Mouse (Mus musculus) forebrain, embryonic 12.5 days (tissue): Measurements from ENCODE around the gene Oas1d. TPM values are rescaled to one million over a fixed set of nuclear protein-coding genes. Genes with fewer than 3 reads are reported as not detected.
"Not testable (repeated sequence)": the region's sequence is repeated elsewhere in the genome, so short reads cannot be mapped to it uniquely, and the experiment has no call there.

Source experiments
- ATAC-seq: fragments of 200-750 bp; cut with Nextera tagmentation; 2 replicates; pipeline ENCODE4 v1.8.0; 2017; ENCODE audit warnings: moderate TSS enrichment; ENCODE audit not compliant: low FRiP score
- H3K27ac ChIP-seq: fragments of 300-500 bp; sonication (generic); 2 replicates; pipeline ENCODE4 v1.5.1; 2016; ENCODE audit warnings: mild to moderate bottlenecking
- H3K27me3 ChIP-seq: fragments of 300-500 bp; sonication (generic); 2 replicates; pipeline ENCODE4 v1.6.1; 2016; ENCODE audit warnings: mild to moderate bottlenecking
- H3K36me3 ChIP-seq: fragments of 300-500 bp; sonication (generic); replicated peaks from 2 replicates; pipeline ENCODE4 v1.6.1; 2016; ENCODE audit warnings: mild to moderate bottlenecking
- H3K4me1 ChIP-seq: fragments of 300-500 bp; sonication (generic); 2 replicates; pipeline ENCODE4 v1.6.1; 2016
- H3K4me2 ChIP-seq: fragments of 300-500 bp; sonication (generic); 2 replicates; pipeline ENCODE4 v1.6.1; 2016; ENCODE audit warnings: mild to moderate bottlenecking, moderate library complexity
- H3K4me3 ChIP-seq: fragments of 300-500 bp; sonication (generic); replicated peaks from 2 replicates; pipeline ENCODE4 v1.5.1; 2016; ENCODE audit warnings: mild to moderate bottlenecking
- H3K9ac ChIP-seq: fragments of 300-500 bp; sonication (generic); 2 replicates; pipeline ENCODE4 v1.6.1; 2016; ENCODE audit warnings: mild to moderate bottlenecking
- H3K9me3 ChIP-seq: fragments of 300-500 bp; sonication (generic); 2 replicates; pipeline ENCODE4 v1.6.1; 2016
- WGBS: fragments of 180-500 bp; shearing (Covaris S2); methylation state at CpG from one replicate; pipeline ENCODE4 v1.1.7; 2016; 5-methylcytosine and 5-hydroxymethylcytosine counted together
- polyA plus RNA-seq: library from polyadenylated mRNA; unstranded; fragments of >200 nt; fragmentation: Nextera tagmentation; extraction: Ambion mirVana; gene quantifications from 2 replicates; pipeline ENCODE4 v1.2.1, GENCODE M21; 2016

The Oas1d gene
- not detected in 2 replicates for polyA plus RNA-seq

GRCm38 (mm10) chr5:120914204-120914603 is at the start of gene Oas1d:
Gene Oas1d (plus strand): TSS chr5:120914536.
- H3K9me3 ChIP-seq, H3K36me3 ChIP-seq, H3K27me3 ChIP-seq, H3K27ac ChIP-seq, H3K4me1 ChIP-seq, H3K4me3 ChIP-seq, ATAC-seq, H3K9ac ChIP-seq, H3K4me2 ChIP-seq: not testable (repeated sequence)
- WGBS = 52% methylated on average over 8 of the region's 8 CpGs

- 71% methylated on average over 3 of the region's 3 CpGs for WGBS
- H3K36me3 ChIP-seq = no peaks in the 10 kb centered on the region
These were observed 48.9 kb upstream of the Oas1d start for GRCm38 (mm10) chr5:120865336-120865860.

GRCm38 (mm10) chr5:120869436-120870015 is 44.8 kb upstream of the Oas1d start:
- Histone ChIP-seq H3K27ac (no peak overlapping the region), H3K36me3 (no peaks in the 10 kb centered on the region), H3K4me1 (no peaks in the 10 kb centered on the region), H3K27me3 (no peaks in the 10 kb centered on the region), H3K9ac (no peak overlapping the region), H3K9me3 (no peaks in the 10 kb centered on the region), H3K4me3 (no peak overlapping the region), H3K4me2 (no peak overlapping the region)
- ATAC-seq = no peak
- WGBS = 80% methylated on average over 7 of the region's 7 CpGs

More at GRCm38 (mm10) chr5:120865336-120865860, 48.9 kb upstream of the Oas1d start:
- Histone ChIP-seq H3K4me1 (no peaks in the 10 kb centered on the region), H3K4me3 (no peak overlapping the region), H3K4me2 (no peak overlapping the region), H3K9me3 (no peaks in the 10 kb centered on the region), H3K9ac (no peak overlapping the region), H3K27me3 (no peaks in the 10 kb centered on the region), H3K27ac (no peak overlapping the region)
- no peak for ATAC-seq

- Histone ChIP-seq H3K4me2 (no peak overlapping the region), H3K36me3 (no peaks in the 10 kb centered on the region), H3K4me3 (no peak overlapping the region), H3K9ac (no peak overlapping the region), H3K9me3 (no peaks in the 10 kb centered on the region), H3K27ac (no peak overlapping the region), H3K27me3 (no peaks in the 10 kb centered on the region), H3K4me1 (no peaks in the 10 kb centered on the region)
- WGBS = 73% methylated on average over 3 of the region's 3 CpGs
- ATAC-seq = no peak
These were observed 44.3 kb upstream of the Oas1d start for GRCm38 (mm10) chr5:120870081-120870480.

DNA sequence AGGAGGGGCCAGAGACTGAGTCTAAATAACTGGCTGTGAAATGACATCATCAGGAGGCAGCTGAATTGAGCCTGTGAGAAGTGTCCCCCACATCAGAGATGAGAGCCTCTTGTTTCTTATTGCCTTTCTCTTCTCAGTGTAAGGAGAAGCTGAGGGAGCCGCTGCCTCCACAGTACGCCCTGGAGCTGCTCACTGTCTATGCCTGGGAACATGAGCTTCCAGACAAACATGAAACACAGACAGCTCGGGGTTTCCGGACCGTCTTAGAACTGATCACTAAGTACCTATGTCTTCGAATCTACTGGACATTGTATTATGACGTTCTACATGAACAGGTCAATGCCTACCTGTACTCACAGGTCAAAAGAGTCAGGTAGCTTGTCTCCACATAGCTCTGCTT is 43.6 kb upstream of the Oas1d start:
- H3K27ac ChIP-seq = no peak overlapping the region
- H3K4me2 ChIP-seq = no peak overlapping the region
- ATAC-seq = no peak
- H3K36me3 ChIP-seq = no peaks in the 10 kb centered on the region
- H3K27me3 ChIP-seq = no peaks in the 10 kb centered on the region
- no peak overlapping the region for H3K9ac ChIP-seq
- H3K9me3 ChIP-seq = no peaks in the 10 kb centered on the region
- no peaks in the 10 kb centered on the region for H3K4me1 ChIP-seq
- H3K4me3 ChIP-seq = no peak overlapping the region
- 68% methylated on average over 7 of the region's 7 CpGs for WGBS

DNA sequence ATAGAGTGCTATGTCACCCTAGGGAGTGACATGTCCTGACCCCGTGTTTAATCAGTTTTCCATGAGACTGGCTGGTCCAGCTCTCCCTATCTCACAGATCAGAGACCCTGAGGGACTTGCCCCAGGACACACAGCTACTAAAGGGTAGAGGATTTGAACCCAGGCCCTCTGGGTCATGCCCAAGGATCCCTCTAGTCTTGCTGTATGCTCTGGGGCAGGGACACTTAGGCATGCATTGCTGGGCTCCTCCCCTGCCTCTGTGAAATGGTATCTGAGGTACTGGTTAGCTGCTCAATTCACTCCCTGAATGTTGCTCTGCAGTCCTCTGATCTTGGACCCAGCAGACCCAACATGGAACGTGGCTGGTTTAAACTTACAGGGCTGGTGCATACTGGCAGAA is 42.9 kb upstream of the Oas1d start:
- 60% methylated on average over 2 of the region's 2 CpGs for WGBS

DNA sequence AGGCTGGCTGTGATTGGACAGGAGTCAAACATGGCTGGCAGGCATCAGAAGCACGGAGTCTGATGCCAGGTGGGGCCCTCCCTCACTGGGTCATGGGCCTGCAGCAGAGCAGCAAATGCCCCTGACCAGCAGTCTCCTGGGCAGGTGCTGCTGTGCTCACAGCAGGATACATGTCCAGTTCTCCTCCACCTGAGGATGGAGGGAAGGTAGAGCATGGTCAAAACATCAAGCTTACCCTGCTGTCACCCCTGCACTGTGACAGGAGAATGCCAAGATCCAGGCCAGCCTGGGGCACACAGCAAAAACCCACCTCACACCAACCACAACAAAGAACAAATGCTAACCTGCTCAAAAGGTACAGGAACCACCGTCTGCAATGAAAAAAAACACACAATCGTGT is 37.5 kb upstream of the Oas1d start:
- H3K4me2 ChIP-seq, H3K4me3 ChIP-seq, H3K27me3 ChIP-seq, H3K27ac ChIP-seq, H3K9ac ChIP-seq, H3K4me1 ChIP-seq, ATAC-seq, H3K9me3 ChIP-seq, H3K36me3 ChIP-seq: not testable (repeated sequence)
- WGBS = 85% methylated on average over 2 of the region's 3 CpGs

More for the DNA sequence above, 42.9 kb upstream of the Oas1d start:
- Histone ChIP-seq H3K9ac (no peak overlapping the region), H3K4me3 (no peak overlapping the region), H3K27ac (no peak overlapping the region), H3K4me1 (no peaks in the 10 kb centered on the region), H3K4me2 (no peak overlapping the region), H3K27me3 (no peaks in the 10 kb centered on the region), H3K36me3 (no peaks in the 10 kb centered on the region), H3K9me3 (no peaks in the 10 kb centered on the region)
- no peak for ATAC-seq

DNA sequence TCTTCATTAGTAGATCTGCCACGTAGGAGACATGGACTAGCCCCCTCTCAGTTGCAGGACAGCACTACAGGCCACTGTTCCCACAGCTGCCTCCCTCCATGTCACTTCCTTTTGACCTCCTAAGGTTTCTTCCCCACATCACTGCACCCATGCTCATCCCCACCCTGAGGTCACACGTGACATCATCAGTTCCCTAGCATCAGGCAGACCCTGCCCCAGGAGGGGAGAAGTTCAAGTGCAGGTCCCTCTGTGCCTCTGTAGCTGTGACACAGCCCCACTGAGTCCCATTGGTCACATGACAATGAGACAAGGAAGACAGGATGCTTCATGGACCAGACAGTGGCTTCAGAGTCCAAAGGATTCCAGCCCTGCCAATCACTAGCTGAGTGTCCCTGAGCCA is 36.9 kb upstream of the Oas1d start:
- H3K27me3 ChIP-seq, H3K36me3 ChIP-seq, H3K4me2 ChIP-seq, H3K9me3 ChIP-seq, H3K9ac ChIP-seq, ATAC-seq, H3K4me3 ChIP-seq, H3K4me1 ChIP-seq, H3K27ac ChIP-seq: not testable (repeated sequence)
- 83% methylated on average over 2 of the region's 2 CpGs for WGBS

- H3K27me3 ChIP-seq, ATAC-seq, H3K4me2 ChIP-seq, H3K4me1 ChIP-seq, H3K36me3 ChIP-seq, H3K9me3 ChIP-seq, H3K4me3 ChIP-seq, H3K9ac ChIP-seq, H3K27ac ChIP-seq: not testable (repeated sequence)
- WGBS = 77% methylated on average over 2 of the region's 2 CpGs
These were observed 35.5 kb upstream of the Oas1d start for GRCm38 (mm10) chr5:120878803-120879202.

DNA sequence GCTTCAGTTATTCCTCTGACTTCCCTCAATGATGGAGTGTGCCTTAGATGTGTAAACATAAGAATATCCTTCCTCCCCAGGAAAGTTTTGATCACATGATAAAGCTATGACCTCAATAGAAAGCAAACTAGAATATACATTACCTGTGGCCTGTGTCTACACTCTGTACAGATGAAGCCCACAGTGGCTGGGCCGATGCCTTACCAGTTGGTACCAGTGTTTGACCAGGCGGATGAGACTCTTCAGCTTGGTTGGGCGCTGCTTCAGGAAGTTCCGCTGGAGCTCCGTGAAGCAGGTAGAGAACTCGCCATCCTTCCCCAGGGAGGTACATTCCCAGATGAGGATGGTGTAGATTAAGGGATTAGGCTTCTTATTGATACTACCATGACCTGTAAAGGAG is 32.7 kb upstream of the Oas1d start:
- not testable (repeated sequence) for H3K4me3 ChIP-seq, H3K4me1 ChIP-seq, H3K27ac ChIP-seq, H3K9me3 ChIP-seq, ATAC-seq, H3K27me3 ChIP-seq, H3K9ac ChIP-seq, H3K4me2 ChIP-seq, H3K36me3 ChIP-seq
- 95% methylated on average over 6 of the region's 6 CpGs for WGBS

DNA sequence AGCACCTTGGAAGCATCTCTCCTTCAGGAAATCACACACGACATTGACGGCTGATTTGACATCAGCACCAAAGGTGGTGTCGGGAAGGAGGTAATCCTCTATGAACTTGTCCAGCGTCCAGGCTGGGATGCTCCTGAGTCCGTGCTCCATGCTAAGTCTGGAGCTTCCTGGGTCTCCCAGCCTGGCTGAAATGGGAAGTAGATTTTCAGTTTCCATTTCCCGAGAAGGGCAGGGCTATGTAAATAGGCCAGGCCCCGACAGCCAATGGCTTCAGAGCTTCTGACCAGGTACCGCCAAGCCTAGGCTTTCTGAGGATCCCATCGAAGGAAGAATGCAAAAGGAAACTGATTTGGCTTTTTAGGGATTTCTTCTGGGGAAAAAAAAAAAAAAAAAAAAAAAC is 26.9 kb upstream of the Oas1d start, which contains the start of gene Oas1g:
TSS of gene Oas1g (minus strand) at position 201 of the 400 bp plus-strand sequence.
- not testable (repeated sequence) for H3K27ac ChIP-seq, H3K36me3 ChIP-seq, H3K4me3 ChIP-seq, H3K4me1 ChIP-seq, H3K9ac ChIP-seq, ATAC-seq, H3K9me3 ChIP-seq, H3K27me3 ChIP-seq, H3K4me2 ChIP-seq
- 38% methylated on average over 6 of the region's 9 CpGs for WGBS

GRCm38 (mm10) chr5:120887831-120888230 is 26.5 kb upstream of the Oas1d start:
- Histone ChIP-seq H3K4me1 (no peaks in the 10 kb centered on the region), H3K27me3 (no peaks in the 10 kb centered on the region), H3K27ac (no peak overlapping the region), H3K9me3 (no peaks in the 10 kb centered on the region), H3K4me3 (no peak overlapping the region), H3K4me2 (no peak overlapping the region), H3K36me3 (no peaks in the 10 kb centered on the region), H3K9ac (no peak overlapping the region)
- WGBS = 64% methylated on average over 6 of the region's 6 CpGs
- no peak for ATAC-seq

- not testable (repeated sequence) for H3K4me2 ChIP-seq, H3K9me3 ChIP-seq, H3K4me3 ChIP-seq, H3K36me3 ChIP-seq, H3K4me1 ChIP-seq, H3K9ac ChIP-seq, ATAC-seq, H3K27me3 ChIP-seq, H3K27ac ChIP-seq
- 42% methylated on average over 4 of the region's 4 CpGs for WGBS
These were observed 26.0 kb upstream of the Oas1d start for GRCm38 (mm10) chr5:120888294-120888815.
